Mouse (Mus musculus) c-Kit-negative CD71-positive TER-119-positive erythroid progenitor cells, embryonic 14.5 days (primary cell): ENCODE data around the gene Gm21739.
"Not testable (repeated sequence)": the region's sequence is repeated elsewhere in the genome, so short reads cannot be mapped to it uniquely, and the experiment has no call there.

Experiments used
- DNase-seq: peaks from one replicate; pipeline ENCODE4 v3.0.0-alpha.2; 2013; ENCODE audit warnings: low read depth, low spot score

Gene Gm21739

GRCm38 (mm10) chrY:44264344-44264743 lies at the start of gene Gm21739:
Gene Gm21739 (minus strand): TSS chrY:44264444.
- not testable (repeated sequence) for DNase-seq
